Mouse (Mus musculus) limb, embryonic 10.5 days (tissue): Measurements from ENCODE around the gene Sumf1. TPM values are rescaled to one million over a fixed set of nuclear protein-coding genes. Genes with fewer than 3 reads are reported as not detected.

Source experiments
- DNase-seq: peaks from one replicate; pipeline ENCODE4 v3.0.0-alpha.2; 2017; ENCODE audit warnings: low spot score
- H3K27ac ChIP-seq: fragments of 300-500 bp; sonication (generic); 2 replicates; pipeline ENCODE4 v1.5.1; 2016; ENCODE audit warnings: mild to moderate bottlenecking
- H3K27me3 ChIP-seq: fragments of 300-500 bp; sonication (generic); 2 replicates; pipeline ENCODE4 v1.6.1; 2016; ENCODE audit warnings: low read depth, mild to moderate bottlenecking; ENCODE audit not compliant: poor library complexity, severe bottlenecking
- H3K36me3 ChIP-seq: fragments of 300-500 bp; sonication (generic); 2 replicates; pipeline ENCODE4 v1.6.1; 2016; ENCODE audit warnings: mild to moderate bottlenecking, moderate library complexity
- H3K4me1 ChIP-seq: fragments of 300-500 bp; sonication (generic); 2 replicates; pipeline ENCODE4 v1.6.1; 2016
- H3K4me3 ChIP-seq: fragments of 300-500 bp; sonication (generic); 2 replicates; pipeline ENCODE4 v1.5.1; 2016; ENCODE audit warnings: mild to moderate bottlenecking, moderate library complexity
- H3K9me3 ChIP-seq: fragments of 300-500 bp; sonication (generic); replicated peaks from 2 replicates; pipeline ENCODE4 v1.6.1; 2016; ENCODE audit warnings: mild to moderate bottlenecking
- WGBS: fragments of 180-500 bp; shearing (Covaris S2); methylation state at CpG from one replicate; pipeline ENCODE4 v1.1.7; 2016; 5-methylcytosine and 5-hydroxymethylcytosine counted together
- polyA plus RNA-seq: library from polyadenylated mRNA; unstranded; fragments of >200 nt; fragmentation: Nextera tagmentation; extraction: Ambion mirVana; gene quantifications from 2 replicates; pipeline ENCODE4 v1.2.1, GENCODE M21; 2016

The Sumf1 gene
- 12.9 and 14.2 TPM in 2 replicates for polyA plus RNA-seq

DNA sequence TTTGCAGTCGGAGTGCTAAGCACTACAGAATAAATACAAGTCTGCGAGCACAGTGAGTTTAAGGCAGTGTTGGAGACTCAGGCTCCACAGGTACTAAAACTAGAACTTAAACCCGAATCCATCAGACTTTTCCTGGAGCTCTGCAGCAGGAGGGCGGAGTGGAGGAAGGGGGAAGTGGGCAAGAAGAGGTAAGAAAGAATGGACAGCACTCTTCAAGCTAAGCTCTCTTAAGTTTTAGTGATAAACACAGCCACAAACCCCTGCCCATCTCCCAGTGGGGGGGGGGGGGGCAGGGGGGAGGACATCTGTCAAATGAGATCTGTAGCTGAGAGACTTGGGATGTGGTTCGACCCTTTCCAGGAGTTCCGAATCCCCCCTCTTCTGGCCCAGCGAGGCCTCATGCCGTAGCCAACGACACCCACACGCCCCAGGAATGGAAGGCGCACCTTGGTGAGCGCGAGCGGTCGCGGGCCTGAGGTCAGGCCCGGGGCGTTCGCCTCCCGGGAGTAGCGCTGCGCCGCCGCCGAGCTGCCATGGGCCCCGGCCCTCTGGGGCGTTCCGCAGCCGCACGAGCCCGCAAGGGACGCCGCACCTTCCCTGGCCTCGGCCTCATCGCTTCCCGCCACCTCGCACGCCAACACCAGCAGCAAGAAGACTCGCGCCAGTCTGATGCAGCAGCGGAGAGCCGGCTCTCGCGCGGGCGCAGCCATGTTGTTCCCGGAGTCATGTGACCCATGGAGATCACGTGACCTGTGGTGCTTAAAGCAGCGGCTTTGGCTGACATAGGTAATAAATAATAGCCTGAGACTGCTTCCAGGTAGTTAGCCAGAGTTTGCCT, at the start of gene Sumf1:
Gene Sumf1, minus strand, starts transcription at position 736 of the 838 bp plus-strand sequence.
- H3K27me3 ChIP-seq, result no peaks in the 10 kb centered on the region
- H3K4me1 ChIP-seq, result peaks cover 14% of the 10 kb centered on the region
- H3K36me3 ChIP-seq, result no peaks in the 10 kb centered on the region
- 5% methylated on average over 42 of the region's 49 CpGs for WGBS
- H3K4me3 ChIP-seq, result peak within 1 kb of the TSS; percentile 84
- peak; percentile 95 for DNase-seq
- H3K9me3 ChIP-seq, result no peaks in the 10 kb centered on the region
- peak within 1 kb of the TSS; percentile 88 for H3K27ac ChIP-seq

- H3K9me3 ChIP-seq, result no peaks in the 10 kb centered on the region
- peaks cover 75% of the 10 kb centered on the region for H3K4me1 ChIP-seq
- no peaks in the 10 kb centered on the region for H3K36me3 ChIP-seq
- WGBS, result 79% methylated on average over 6 of the region's 6 CpGs
- DNase-seq, result no peak
- no peaks in the 10 kb centered on the region for H3K27me3 ChIP-seq
- no peak overlapping the region for H3K4me3 ChIP-seq
- 0 out of 2 replicates have a peak overlapping the region, but pooled peaks have one; percentile 20 for H3K27ac ChIP-seq
These were observed 49.2 kb upstream of the Sumf1 start for GRCm38 (mm10) chr6:108234536-108234935.

GRCm38 (mm10) chr6:108233070-108233469, 47.7 kb upstream of the Sumf1 start:
- H3K4me3 ChIP-seq, result no peak overlapping the region
- H3K4me1 ChIP-seq, result peaks cover 68% of the 10 kb centered on the region
- no peaks in the 10 kb centered on the region for H3K27me3 ChIP-seq
- H3K9me3 ChIP-seq, result no peaks in the 10 kb centered on the region
- DNase-seq, result no peak
- no peaks in the 10 kb centered on the region for H3K36me3 ChIP-seq
- WGBS, result 36% methylated on average over 6 of the region's 6 CpGs
- peak overlapping the region; percentile 53; the same call in 1 of the 2 replicates for H3K27ac ChIP-seq

DNA sequence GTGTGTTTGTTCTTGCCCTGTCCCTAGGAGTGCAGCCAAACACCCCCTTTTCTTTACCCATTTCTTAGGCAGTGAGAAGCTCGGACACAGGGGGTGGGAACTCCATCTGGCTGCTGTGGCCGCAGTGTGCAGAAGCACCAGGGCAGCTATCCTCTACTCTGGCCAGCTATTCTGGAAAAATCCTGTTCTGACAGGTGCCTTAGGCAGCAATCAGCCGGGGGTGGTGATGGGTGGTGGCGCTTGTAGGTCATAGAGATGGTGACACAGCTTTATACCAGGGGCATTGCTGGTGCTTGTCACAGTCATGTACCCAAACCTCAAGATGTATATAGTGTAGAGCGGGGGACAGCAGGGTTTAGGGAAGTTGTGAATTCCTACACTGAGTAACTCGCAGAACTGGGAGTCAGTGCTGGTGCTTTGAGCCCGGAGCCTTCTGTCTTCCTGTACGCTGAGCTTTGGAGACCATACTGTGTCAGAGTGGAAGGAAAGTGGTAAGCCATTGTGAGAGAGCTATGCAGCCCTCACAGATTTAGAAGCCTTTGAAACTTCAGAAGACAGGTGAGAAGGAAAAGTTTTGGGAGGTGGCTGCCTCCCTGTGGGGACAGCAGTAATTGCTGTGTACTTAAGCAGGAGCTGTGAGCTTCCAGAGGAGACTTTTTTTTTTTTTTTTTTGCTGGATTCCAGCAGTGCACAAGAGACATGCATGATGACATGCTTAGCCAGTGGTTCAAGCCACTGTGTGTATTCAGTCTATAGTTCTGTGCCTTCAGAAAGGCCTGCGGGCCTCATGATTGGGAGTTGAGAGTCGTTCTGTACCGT, 46.7 kb upstream of the Sumf1 start:
- H3K4me3 ChIP-seq, result no peak overlapping the region
- no peaks in the 10 kb centered on the region for H3K9me3 ChIP-seq
- H3K27me3 ChIP-seq, result no peaks in the 10 kb centered on the region
- no peak overlapping the region for H3K27ac ChIP-seq
- 76% methylated on average over 11 of the region's 11 CpGs for WGBS
- peaks cover 58% of the 10 kb centered on the region for H3K4me1 ChIP-seq
- no peaks in the 10 kb centered on the region for H3K36me3 ChIP-seq
- DNase-seq, result no peak

GRCm38 (mm10) chr6:108230608-108231007, 45.2 kb upstream of the Sumf1 start:
- no peaks in the 10 kb centered on the region for H3K36me3 ChIP-seq
- no peaks in the 10 kb centered on the region for H3K27me3 ChIP-seq
- H3K4me3 ChIP-seq, result no peak overlapping the region
- no peak for DNase-seq
- WGBS, result 90% methylated on average over 3 of the region's 3 CpGs
- H3K4me1 ChIP-seq, result peaks cover 53% of the 10 kb centered on the region
- no peaks in the 10 kb centered on the region for H3K9me3 ChIP-seq
- no peak overlapping the region for H3K27ac ChIP-seq

DNA sequence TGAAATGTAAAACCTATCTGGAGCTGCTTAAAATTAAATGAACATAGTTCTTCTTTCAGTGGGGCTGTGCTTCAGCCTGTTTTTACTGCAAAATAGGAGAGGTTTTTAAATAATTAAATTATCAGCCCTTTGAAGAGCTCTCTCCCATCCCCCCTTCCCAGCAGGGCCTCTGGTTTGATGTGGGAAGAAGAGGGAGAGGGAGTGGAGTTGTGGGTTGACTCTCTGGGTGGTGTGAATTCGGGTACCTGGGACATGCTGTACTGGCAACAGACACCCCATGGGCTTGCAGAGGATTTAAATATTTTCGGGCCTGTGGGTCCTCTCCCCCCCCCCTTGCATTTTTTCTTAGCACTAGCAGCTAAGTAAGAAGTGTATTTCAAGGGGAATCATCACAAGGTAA, 43.2 kb upstream of the Sumf1 start:
- DNase-seq, result no peak
- peaks cover 43% of the 10 kb centered on the region for H3K4me1 ChIP-seq
- no peaks in the 10 kb centered on the region for H3K27me3 ChIP-seq
- H3K27ac ChIP-seq, result no peak overlapping the region
- H3K36me3 ChIP-seq, result no peaks in the 10 kb centered on the region
- H3K9me3 ChIP-seq, result no peaks in the 10 kb centered on the region
- H3K4me3 ChIP-seq, result no peak overlapping the region
- WGBS, result 10% methylated on average over 2 of the region's 2 CpGs

DNA sequence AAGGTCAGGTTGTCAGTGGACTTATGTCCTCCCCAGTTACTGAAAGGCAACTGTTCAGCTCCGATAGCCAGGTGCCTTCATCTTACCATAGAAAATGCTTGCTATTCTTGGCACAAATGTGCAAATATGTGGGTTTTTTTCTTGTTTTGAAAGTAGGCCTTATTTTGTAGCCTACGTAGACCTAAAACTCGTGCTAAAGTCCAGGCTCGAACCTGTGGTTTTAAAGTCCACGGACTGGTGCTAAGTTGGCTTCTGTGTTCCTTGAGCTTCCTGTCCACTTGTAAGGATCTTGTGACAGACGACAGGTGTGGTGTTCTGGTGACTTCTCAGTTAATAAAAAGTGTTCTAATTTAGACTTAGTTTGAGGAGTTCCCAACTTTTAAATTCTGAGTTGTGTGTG, 42.7 kb upstream of the Sumf1 start:
- Histone ChIP-seq H3K36me3 (no peaks in the 10 kb centered on the region), H3K27me3 (no peaks in the 10 kb centered on the region), H3K4me3 (no peak overlapping the region), H3K9me3 (no peaks in the 10 kb centered on the region), H3K4me1 (peaks cover 38% of the 10 kb centered on the region), H3K27ac (no peak overlapping the region)
- WGBS, result 61% methylated on average over 6 of the region's 6 CpGs
- DNase-seq, result no peak

DNA sequence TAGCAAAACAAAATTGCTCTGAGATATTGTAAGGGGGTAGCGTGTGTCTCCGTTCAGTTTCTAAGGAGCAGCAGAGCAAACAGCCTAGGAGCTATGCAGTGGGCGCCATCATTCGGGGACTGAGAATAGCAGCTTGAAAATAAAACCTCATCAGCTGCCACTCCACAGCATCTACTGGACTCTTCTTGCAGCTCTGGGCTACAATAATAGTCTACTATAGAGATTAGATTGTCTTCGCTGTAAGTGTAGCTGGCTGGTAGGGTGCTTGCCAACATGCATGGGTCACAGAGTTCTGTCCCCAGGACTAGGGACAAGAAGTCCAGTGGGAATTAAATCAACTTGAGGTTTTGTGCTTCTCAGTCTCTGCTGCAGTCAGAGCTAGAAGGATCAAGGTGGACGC, 42.1 kb upstream of the Sumf1 start:
- no peaks in the 10 kb centered on the region for H3K27me3 ChIP-seq
- no peaks in the 10 kb centered on the region for H3K9me3 ChIP-seq
- no peak overlapping the region for H3K27ac ChIP-seq
- H3K4me3 ChIP-seq, result no peak overlapping the region
- H3K36me3 ChIP-seq, result no peaks in the 10 kb centered on the region
- peaks cover 32% of the 10 kb centered on the region for H3K4me1 ChIP-seq
- no peak for DNase-seq
- 89% methylated on average over 6 of the region's 6 CpGs for WGBS

DNA sequence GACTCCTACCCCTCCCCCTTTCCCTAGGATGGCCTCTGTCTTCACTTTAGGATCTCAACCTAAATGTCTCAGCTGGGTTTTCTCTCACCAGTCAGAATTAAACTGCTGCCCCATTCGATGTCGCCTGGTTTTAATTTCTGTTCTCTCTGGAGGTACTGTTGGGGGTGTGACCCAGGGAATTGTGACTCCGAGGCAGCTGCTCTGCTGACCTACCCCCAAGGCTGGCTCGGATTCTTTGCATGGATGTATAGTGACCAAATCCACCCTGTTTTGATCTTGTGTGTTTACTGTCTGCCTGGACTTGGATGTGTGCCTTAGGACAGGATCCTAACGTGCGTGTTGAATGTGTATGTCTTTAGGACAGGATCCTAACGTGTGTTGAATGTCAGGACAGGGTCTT, 40.8 kb upstream of the Sumf1 start:
- H3K4me3 ChIP-seq, result no peak overlapping the region
- H3K4me1 ChIP-seq, result peaks cover 24% of the 10 kb centered on the region
- H3K27ac ChIP-seq, result peak overlapping the region; percentile 66; the same call in 1 of the 2 replicates
- no peak for DNase-seq
- H3K27me3 ChIP-seq, result no peaks in the 10 kb centered on the region
- H3K9me3 ChIP-seq, result no peaks in the 10 kb centered on the region
- 50% methylated on average over 7 of the region's 7 CpGs for WGBS
- no peaks in the 10 kb centered on the region for H3K36me3 ChIP-seq

GRCm38 (mm10) chr6:108225027-108225426, 39.6 kb upstream of the Sumf1 start:
- DNase-seq, result no peak
- Histone ChIP-seq H3K27me3 (no peaks in the 10 kb centered on the region), H3K4me1 (peaks cover 24% of the 10 kb centered on the region), H3K27ac (no peak overlapping the region), H3K36me3 (no peaks in the 10 kb centered on the region), H3K4me3 (no peak overlapping the region), H3K9me3 (no peaks in the 10 kb centered on the region)
- 89% methylated on average over 2 of the region's 2 CpGs for WGBS

- DNase-seq, result no peak
- Histone ChIP-seq H3K4me1 (peaks cover 24% of the 10 kb centered on the region), H3K27me3 (no peaks in the 10 kb centered on the region), H3K36me3 (no peaks in the 10 kb centered on the region), H3K4me3 (no peak overlapping the region), H3K27ac (no peak overlapping the region), H3K9me3 (no peaks in the 10 kb centered on the region)
- WGBS, result 93% methylated on average over 4 of the region's 4 CpGs
These were observed 39.0 kb upstream of the Sumf1 start for GRCm38 (mm10) chr6:108224361-108224760.

GRCm38 (mm10) chr6:108222875-108223274, 37.5 kb upstream of the Sumf1 start:
- no peaks in the 10 kb centered on the region for H3K27me3 ChIP-seq
- no peaks in the 10 kb centered on the region for H3K9me3 ChIP-seq
- 90% methylated on average over 5 of the region's 5 CpGs for WGBS
- no peak for DNase-seq
- H3K4me1 ChIP-seq, result peaks cover 16% of the 10 kb centered on the region
- no peak overlapping the region for H3K27ac ChIP-seq
- H3K36me3 ChIP-seq, result peaks cover 5% of the 10 kb centered on the region; the same call in 1 of the 2 replicates
- H3K4me3 ChIP-seq, result no peak overlapping the region

GRCm38 (mm10) chr6:108222435-108222834, 37.1 kb upstream of the Sumf1 start:
- Histone ChIP-seq H3K4me3 (no peak overlapping the region), H3K9me3 (no peaks in the 10 kb centered on the region), H3K27ac (no peak overlapping the region), H3K4me1 (peaks cover 16% of the 10 kb centered on the region), H3K36me3 (peaks cover 6% of the 10 kb centered on the region; the same call in 1 of the 2 replicates), H3K27me3 (no peaks in the 10 kb centered on the region)
- WGBS, result 79% methylated on average over 5 of the region's 5 CpGs
- no peak for DNase-seq
